Mouse (Mus musculus) CD4-positive, CD25-positive, alpha-beta regulatory T cell, adult 2 months (primary cell): ENCODE results near the gene Bricd5.

Source experiments
- DNase-seq: peaks from one replicate; pipeline ENCODE4 v3.0.0-alpha.2; 2012; ENCODE audit warnings: low read depth, low spot score

The Bricd5 gene

DNA sequence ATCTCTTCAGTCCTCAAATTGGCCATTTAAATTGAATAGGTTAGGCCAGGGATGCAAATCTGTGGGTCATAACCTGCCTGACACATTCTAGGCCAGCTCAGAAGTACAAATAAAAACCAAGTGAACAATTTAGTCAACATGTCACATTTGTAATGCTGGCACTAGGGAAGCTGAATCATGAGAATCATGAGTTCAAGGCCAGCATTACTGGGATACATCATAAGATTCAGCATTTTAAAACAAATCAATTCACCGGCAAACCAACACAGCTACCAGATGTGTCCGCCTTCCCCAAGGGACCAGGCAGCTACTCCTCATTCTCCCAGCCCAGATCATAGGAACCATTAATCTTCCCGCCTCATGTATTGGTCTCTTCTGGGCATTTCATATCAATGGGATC is 9.8 kb downstream of the Bricd5 start:
- no peak for DNase-seq

DNA sequence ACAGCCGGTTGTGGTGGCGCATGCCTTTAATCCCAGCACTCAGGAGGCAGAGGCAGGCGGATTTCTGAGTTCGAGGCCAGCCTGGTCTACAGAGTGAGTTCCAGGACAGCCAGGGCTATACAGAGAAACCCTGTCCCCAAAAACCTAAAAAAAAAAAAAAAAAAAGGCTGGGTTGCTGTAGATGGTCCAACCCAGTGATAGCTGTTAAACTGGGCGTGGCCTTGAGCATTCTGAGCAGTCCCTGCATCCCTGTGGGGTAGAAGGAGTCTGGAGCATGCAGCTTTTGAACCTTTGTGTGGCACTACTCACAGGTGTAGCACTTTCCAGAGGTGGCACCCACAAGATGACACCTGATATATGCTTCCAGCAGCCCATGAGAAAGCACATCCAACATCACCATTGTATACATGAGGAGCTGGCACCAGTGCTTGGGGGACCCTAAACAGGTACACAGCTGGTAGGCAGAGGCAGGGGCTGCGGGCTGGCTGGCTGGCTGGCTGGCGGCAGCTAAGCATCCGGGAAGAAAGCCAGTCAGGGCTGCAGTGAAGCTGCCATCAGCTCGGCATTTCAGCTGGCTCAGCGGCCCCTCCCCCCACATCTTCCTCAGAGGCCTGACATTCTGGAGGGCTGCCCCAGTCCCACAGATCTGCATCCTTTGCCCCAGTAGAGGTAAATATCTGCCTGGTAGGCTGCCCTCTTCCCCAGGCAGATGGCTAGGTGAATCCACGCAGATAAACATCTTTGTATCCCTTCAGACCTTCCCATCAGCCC is 11.6 kb downstream of the Bricd5 start:
- DNase-seq, result peak; percentile 29

DNA sequence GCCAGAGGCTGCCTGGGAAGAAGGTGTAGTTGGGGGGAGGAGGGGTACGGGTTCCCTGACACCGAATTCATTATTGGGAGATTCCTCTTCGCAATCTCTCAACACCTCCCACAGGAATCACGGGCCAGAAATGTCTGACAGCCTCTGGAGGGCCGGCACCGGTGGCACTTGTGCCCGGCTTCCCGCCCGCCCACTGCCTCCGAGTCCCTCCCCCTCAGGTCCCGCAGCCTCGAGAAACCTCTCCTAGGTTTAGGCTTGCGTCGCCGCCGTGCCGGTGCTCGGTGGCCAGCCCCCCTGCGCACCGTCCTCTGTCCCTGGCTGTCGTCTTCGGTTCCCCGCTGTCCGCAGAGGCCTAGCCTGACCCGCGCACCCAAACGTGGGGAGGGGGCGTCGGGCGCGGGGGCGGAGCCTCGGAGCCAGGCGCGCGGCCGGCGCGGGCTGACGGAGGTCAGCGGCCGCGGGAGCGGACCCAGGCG is 14.5 kb downstream of the Bricd5 start, which contains the start of gene Caskin1:
Caskin1 (plus strand) TSS at position 416 of the 476 bp plus-strand sequence.
- peak; percentile 35 for DNase-seq

DNA sequence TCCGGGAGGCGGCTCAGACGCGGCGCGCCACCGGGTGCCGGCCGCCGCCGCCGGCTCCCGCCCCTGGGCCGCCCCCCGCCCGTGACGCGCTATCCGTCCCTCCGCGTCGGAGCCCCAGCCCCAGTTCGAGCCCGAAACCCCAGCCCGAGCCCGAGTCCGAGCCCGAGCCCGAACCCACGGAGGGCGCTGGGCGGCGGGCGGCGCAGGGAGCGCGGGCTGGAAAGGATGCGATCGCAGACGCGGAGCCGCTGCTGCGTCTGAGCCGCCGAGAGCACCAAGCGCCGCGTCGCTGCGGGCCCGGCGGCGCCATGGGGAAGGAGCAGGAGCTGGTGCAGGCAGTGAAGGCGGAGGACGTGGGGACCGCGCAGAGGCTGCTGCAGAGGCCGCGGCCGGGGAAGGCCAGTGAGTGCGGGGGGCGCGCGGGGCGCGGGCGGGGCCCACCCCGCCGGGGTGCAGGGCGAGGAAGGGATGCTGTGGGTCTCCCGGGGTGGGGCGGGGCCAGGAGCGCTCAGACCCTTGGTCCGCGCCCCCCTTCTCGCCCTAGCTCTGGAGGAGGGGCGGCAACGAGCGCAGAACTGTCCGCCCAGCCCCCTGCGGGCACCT is 15.1 kb downstream of the Bricd5 start:
- DNase-seq, result peak; percentile 57

DNA sequence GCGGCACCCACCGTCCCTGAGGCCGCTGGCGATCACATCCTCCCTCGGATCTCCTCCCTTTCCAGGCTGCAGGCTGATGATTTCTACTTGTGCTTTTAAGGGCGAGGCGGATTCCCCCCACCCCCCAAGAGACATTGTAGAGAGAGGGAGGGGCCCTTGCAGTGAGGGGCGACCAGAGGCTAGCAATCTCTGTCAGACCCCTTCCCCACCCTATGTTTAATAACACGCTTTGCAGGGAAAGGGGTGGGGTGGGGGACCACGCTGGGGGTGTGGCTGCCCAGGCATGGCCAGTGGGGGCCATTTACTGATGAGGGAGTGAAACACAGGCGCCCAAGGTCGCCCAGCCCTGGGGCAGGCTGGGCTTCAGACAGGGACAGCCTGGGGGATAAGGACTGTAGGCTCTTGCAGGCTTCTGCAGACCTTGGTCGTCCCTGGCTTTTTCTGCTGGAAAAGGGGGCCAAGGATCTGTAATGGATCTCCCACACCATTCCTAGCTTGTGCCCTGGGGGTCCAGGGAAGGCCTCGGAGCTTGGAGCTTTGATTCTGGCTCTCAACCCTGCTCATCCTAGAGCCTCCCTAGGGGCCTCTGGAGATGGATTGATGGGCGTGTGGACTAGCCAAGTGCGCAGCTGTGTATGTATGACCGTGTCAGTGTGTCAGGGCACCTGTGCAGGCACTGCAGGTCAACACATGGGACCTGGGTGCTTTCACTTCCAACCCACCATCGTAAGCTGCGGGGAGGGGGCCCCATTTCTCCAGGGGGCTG is 15.8 kb downstream of the Bricd5 start:
- DNase-seq, result no peak

DNA sequence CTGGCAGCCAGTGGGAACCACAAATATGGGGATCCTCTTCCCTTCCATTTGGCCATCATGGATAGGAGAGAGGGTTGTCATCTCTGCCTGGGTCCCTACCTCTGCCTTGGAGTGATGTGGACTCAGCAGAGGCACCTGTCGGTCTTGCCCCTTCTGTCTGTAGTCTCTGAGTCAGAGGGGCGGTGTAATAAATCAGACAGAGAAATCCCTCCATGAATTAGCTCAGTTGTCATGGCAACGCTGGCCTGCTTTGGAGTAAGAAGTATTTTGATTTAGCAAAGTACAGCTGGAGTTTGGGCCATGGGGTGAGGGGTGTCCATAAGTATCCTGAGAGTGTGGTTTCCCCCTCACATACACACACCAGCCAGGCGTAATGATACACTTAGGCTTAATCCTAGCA is 16.7 kb downstream of the Bricd5 start:
- no peak for DNase-seq

DNA sequence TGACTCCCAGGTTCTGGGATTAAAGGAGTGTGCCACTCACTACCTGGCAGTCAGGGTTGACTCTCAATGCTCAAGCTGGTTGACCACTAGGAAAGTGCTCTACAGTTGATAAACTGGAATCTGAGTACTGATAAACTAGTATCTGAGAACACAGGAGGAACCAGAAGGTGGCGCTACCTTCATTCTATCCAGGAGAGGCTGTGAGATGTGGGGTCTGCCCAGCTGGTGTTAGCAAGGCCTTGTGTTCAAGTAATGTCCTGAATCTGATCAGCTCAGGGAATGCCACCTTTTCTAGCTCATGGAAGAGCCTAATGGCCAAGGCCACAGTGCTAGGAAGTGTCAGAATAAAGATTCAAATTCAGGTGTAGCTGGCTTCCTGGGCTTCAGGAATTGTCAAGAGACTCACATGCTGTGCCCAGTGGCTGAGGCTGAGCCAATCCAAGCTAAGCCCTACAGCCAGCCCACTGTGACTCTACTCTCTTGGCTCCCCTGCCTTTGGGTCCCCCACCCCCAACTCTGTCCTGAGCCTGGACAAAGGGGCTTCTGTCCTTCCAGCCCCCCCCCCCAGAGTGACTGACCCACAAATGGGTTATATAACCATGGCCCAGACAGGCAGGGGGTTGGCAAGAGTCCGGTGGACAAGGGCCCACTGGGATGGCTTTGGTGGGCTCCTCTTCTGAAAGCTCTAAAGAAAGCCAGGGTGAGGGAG is 21.1 kb downstream of the Bricd5 start:
- DNase-seq, result peak; percentile 72

DNA sequence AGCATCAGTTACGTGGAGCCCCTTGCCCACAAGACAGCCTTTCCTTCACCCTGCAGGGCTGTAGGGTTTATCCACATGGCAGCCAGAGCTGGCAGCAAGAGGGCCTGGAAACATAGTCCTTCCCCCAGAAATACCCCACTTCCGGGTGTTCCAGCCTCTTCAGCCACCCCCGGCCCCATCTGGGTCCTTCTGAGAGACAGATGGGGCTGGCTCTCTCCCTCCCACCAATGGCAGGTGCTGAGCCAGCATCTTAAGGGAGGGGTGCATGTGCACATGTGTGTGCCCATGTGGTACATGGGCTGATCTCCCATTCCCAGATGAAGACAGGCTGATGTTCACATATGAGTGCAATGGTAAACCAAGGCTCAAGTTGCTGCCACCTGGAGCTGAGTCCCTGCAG is 21.8 kb downstream of the Bricd5 start:
- no peak for DNase-seq

DNA sequence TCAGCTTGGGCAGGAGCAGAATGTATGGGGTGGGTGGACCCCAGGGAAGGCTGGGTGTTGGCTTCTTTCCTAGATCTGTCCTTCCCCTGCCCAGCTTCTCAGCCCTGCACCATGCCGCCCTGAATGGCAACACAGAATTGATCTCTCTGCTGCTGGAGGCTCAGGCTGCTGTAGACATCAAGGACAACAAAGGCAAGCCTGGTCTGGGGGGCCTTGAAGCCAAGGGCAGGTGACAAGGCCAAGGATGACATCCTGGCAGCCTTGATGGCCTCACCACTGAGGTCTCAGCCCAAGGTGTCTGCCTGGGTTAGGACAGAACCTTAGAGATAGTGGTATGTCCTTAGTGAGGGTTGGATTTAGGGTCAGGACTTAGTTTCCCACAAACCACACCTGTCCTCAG is 22.3 kb downstream of the Bricd5 start:
- DNase-seq, result no peak

DNA sequence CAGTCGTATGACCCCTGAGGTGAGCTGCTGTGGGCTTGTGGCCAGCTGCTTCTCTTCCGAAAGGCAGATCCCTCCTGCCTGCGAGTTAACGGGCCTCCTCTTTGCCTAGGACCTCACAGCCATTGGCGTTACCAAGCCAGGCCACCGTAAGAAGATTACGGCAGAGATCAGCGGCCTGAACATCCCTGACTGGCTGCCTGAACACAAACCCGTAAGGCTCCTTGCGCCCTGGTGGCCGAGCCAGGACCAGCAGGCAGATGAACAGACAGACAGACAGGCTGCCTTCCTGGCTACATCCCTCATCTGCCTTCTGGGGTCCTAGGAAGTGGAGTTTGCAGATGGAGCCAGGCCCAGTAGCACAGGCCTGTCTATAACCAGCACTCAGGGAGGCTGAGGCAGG is 28.5 kb downstream of the Bricd5 start:
- DNase-seq, result peak; percentile 29

DNA sequence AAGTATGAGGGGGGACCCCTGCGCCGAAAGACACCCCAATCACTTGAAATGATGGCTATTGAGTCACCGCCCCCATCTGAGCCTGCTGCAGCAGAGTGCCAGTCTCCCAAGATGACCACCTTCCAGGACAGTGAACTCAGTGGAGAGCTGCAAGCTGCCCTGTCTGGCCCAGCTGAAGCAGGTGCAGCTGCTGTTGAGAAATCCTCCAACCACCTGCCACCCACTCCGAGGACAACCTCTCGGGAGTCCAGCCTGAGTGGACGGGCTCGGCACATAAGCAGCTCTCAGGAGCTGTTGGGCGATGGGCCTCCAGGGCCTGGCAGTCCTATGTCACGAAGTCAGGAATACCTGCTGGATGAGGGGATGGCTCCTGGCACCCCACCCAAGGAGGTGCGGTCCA is 30.4 kb downstream of the Bricd5 start:
- DNase-seq, result no peak

DNA sequence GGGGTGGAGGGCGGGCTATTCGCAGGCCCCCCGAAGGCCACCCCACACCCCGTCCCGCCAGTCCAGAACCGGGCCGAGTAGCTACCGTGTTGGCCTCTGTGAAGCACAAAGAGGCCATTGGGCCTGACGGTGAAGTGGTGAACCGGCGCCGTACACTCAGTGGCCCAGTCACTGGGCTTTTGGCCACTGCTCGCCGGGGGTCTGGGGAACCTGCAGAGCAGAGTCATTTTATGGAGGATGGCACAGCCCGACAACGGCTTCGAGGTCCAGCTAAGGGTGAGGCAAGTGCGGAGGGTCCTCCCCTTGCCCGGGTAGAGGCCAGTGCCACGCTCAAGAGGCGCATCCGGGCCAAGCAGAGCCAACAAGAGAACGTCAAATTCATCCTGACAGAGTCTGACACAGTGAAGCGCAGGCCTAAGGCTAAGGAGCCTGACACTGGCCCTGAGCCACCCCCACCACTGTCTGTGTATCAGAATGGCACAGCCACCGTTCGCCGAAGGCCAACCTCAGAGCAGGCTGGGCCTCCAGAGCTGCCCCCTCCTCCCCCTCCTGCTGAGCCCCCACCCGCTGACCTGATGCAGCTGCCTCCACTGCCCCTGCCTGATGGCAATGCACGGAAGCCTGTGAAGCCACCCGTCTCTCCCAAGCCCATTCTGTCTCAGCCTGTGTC is 31.7 kb downstream of the Bricd5 start:
- DNase-seq, result no peak

DNA sequence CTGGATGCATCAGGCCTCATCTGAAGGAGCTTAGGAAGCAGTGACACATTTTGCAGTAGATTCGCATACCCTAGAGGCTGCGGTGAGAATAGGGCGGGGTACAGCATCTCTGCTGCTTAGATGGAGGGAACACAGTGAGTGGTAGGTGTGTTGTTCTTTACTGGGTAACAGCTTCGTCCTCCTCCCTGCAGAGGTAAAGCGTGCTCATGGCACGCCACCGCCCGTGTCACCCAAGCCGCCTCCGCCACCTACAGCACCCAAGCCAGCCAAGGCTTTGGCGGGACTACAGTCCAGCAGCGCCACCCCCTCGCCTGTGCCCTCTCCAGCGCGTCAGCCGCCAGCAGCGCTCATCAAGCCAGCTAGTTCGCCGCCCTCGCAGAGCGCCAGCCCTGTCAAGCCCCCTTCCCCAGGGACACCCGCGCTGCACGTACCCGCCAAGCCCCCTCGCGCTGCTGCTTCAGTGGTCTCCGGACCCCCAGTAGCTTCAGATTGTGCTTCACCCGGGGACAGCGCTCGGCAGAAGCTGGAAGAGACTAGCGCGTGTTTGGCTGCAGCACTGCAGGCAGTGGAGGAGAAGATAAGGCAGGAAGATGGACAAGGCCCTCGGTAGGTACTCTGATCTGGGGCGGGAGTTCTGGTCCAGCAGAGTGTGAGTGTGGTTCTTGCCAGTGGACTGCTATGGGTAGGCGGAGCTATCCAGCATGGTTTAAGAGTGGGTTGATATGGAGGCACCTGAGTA is 32.8 kb downstream of the Bricd5 start:
- no peak for DNase-seq

DNA sequence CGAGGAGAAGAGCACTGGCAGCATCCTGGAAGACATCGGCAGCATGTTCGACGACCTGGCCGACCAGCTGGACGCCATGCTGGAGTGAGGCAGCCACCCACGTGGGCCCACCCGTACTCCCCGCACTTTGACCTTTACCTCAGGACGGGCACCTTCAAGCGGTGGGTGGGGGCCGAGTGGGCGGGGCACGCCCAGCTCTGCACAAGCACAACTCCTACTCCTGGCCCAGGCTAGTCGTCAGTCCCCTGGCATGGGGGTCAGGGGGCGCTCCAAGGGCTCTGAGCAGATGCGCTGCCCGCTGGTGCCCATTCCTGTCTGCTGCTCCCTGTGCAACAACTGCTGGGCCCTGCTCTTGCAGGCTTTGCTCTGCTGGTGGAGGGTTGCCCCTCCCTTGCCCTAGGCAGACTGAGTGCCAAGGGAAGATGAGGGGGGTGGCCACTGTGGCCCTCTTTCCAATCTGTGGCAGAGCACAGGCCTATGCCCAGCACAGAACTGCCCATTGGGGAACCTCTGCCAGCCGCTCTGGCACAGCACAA is 33.5 kb downstream of the Bricd5 start:
- no peak for DNase-seq

DNA sequence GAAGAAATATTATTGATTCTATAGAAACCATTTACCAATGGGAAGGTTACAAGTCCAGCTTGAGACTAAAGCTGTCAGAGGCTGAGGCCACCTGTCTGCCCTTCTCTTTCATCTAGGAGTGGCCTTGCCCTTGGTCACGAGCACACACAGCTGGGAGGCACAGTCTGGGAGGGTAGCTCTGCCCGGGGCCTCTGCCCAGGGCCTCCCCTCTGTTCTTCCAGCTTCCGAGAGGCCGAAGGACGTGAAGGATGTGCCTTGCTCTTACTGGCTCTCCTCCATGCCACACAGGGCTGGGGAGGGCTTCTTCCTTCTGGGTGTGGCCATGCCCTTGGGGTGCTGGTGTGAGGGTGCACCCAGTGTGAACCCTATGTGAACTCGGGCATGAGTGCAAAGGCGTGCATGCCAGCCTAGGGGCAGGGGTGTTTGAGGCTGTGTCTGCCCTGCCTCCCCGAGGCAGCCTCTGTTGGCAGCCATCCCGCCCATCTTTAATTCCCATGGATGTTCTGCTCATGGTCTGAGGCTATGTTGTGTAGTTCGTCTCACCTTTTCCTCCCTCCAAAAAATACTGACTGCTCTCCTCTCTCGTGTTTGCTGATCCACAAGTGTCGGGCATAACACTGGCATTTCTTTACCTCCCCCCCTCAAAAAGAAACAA is 34.2 kb downstream of the Bricd5 start:
- no peak for DNase-seq

DNA sequence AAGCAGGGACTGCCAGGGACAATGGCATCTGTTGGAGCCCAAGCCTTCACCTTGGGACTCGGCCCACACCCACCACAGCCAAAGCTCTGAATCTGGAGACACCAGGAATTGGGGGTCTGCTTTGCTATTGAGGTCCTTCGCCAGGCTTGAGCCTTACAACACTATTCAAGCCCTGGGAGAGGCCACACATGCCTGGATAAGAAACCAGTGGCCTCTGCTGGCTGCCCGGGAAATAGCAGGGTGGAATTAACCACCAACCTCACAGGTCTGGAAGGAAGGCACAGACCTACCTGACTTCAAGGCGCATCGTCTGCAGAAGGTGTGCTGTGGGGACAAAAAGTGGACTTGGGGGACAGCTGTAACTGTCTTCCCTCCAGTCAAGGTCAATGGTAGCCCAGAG is 39.9 kb downstream of the Bricd5 start:
- peak; percentile 32 for DNase-seq

DNA sequence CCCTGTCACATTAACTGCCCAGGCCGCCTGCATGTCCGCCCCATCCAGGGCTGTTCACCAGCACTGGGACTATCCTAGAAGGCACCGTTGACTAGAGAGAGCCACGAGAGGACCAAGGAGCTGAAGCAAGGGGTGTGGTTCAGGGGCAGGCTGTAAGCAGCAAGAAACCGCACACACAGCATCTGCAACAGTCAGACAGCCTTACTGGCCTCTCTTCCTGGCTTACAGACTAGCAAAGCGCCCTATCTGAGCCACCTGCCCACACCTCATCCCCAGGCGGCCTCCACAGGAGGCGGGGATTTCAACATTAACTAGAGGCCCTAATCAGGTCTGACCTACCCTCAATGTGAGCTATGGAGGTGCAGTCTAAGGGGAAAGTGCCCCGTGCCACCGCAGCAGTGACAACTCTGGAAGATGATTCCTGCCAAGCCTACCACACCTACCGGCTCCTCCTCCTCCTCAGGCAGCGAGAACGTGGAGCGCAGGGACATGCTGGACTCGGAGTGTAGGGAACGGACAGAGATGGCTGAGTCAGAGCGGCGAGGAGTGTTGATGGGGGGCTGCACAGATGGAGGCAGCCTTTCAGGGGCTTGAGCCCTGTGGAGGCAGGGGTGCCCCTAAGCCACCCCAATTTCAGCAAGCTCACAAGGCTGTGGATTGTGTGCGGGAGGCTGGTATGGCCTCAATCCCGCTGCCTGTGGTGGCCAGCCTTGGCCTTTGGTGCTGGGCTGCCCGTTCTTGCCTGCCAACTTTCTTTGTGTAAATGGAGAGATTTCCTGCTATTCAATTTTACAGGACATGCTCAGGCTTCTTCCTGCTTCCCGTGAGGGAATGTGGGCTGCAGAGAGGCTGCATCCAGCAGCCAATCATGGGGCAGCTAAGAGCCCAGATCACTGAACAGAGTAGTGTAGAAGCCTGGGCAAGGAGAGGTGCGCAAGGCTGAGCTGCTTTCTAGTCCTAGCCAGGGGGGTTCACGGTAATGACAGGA is 40.9 kb downstream of the Bricd5 start:
- DNase-seq, result no peak

DNA sequence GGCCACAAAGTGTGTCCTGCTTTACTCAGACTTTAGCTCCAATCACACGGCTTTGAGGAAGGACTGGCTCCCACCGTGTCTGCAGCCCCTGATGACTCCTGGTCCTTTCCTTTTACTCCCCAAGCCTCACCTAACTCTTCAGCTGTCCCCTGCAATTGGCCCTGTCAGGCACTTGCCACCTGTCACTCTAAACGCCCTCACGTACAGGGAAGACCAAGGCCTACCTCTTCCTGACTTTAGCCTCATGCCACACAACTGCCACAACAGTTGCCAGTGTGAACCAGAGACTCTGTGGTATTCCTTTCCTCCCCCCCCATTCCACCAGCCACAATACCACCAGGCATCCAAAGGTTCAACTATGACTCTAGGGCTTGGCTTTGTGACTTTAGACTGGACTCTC is 46.8 kb downstream of the Bricd5 start:
- DNase-seq, result no peak

DNA sequence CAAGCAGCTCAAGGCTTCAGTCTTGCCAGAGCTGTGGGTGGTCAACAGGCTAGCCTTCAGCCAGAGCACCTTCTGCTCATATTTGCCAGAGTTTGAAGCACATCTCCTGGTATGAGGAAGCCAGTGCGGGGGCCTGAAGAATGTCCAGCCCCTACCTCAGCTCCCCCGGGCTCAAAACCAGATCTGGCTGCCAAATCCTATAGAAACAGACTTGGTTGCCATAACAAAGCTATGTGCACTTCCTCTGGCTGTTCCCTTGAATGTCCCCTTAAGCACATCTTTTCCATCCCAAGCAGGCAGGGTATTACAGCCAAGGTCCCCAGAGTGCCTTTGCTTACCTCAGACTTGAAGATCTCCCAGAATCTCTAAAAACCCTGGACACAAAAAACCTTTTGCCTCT is 51.0 kb downstream of the Bricd5 start:
- no peak for DNase-seq
